Mouse (Mus musculus) inflammation-experienced regulatory T-cells, adult 6 months (primary cell): ENCODE measurements around the gene Ddx28. TPM values are rescaled to one million over a fixed set of nuclear protein-coding genes. Genes with fewer than 3 reads are reported as not detected.

Experiments used
- ATAC-seq: one replicate; pipeline ENCODE4 v1.8.0; 2017
- polyA plus RNA-seq, 3 experiments: library from polyadenylated mRNA; unstranded; fragments of 100-300 nt; shearing (Covaris generic); gene quantifications; one replicate each; pipeline ENCODE4 v1.2.1; 2017

Ddx28 gene
- polyA plus RNA-seq, 3 experiments from 2014 or later: 9.3 to 15.6 (median 12.3) TPM

- peak; percentile 80 for ATAC-seq
Measured at GRCm38 (mm10) chr8:105965905-105966341, 45.8 kb downstream of the Ddx28 start, which contains the start of gene Slc12a4. Gene Slc12a4 (minus strand): TSS chr8:105966097.

- ATAC-seq: peak; percentile 81
Measured at GRCm38 (mm10) chr8:105965266-105965904, 46.3 kb downstream of the Ddx28 start.

- no peak for ATAC-seq
Measured at GRCm38 (mm10) chr8:105964506-105965265, 47.0 kb downstream of the Ddx28 start.

GRCm38 (mm10) chr8:105961536-105961935 lies 50.1 kb downstream of the Ddx28 start:
- no peak for ATAC-seq

- ATAC-seq: no peak
Measured at GRCm38 (mm10) chr8:105961101-105961500, 50.6 kb downstream of the Ddx28 start.

Other genes starting within 250 kb of the Ddx28 start
- 1 to 10 TPM; 5.3 to 8.7 (median 5.9) TPM for gene Ranbp10, start 184.5 kb downstream of the Ddx28 start, polyA plus RNA-seq
- not detected for gene Tsnaxip1, start 184.2 kb downstream of the Ddx28 start, polyA plus RNA-seq
- 10 to 100 TPM; 13.8 to 22.1 (median 18.4) TPM for gene Cenpt, start 158.6 kb downstream of the Ddx28 start, polyA plus RNA-seq
- gene Thap11, start 156.8 kb downstream of the Ddx28 start, polyA plus RNA-seq: 1 to 10 TPM; 5.5 to 6.7 (median 6.0) TPM
- 10 to 100 TPM; 10.8 to 70.1 (median 13.0) TPM for gene Nutf2, start 151.3 kb downstream of the Ddx28 start, polyA plus RNA-seq
- gene Edc4, start 131.0 kb downstream of the Ddx28 start, polyA plus RNA-seq: 10 to 100 TPM; 28.1 to 41.1 (median 33.9) TPM
- gene Nrn1l, start 118.3 kb downstream of the Ddx28 start, polyA plus RNA-seq: 1 to 10 TPM in 2 of 3 experiments, not detected in 1; 1.2 to 1.8 TPM
- 10 to 100 TPM; 10.0 to 14.4 (median 11.1) TPM for gene Pskh1, start 111.4 kb downstream of the Ddx28 start, polyA plus RNA-seq
- 1 to 10 TPM; 3.0 to 4.1 (median 3.4) TPM for gene Ctrl, start 78.0 kb downstream of the Ddx28 start, polyA plus RNA-seq
- 100 to 1,000 TPM; 368 to 388 (median 373) TPM for gene Psmb10, start 73.4 kb downstream of the Ddx28 start, polyA plus RNA-seq
- under 1 TPM; 0.44 to 0.67 (median 0.45) TPM for gene Lcat, start 68.5 kb downstream of the Ddx28 start, polyA plus RNA-seq
- 1 to 10 TPM; 5.4 to 8.8 (median 6.4) TPM for gene Slc12a4, start 45.8 kb downstream of the Ddx28 start, polyA plus RNA-seq
- gene Dpep3, start 32.5 kb downstream of the Ddx28 start, polyA plus RNA-seq: not detected
- gene Dus2, start 20.5 kb downstream of the Ddx28 start, polyA plus RNA-seq: 10 to 100 TPM; 29.0 to 36.7 (median 32.2) TPM
- gene Dpep2nb, start 5.9 kb downstream of the Ddx28 start, polyA plus RNA-seq: not detected
- 10 to 100 TPM; 35.1 to 41.7 (median 37.1) TPM for gene Nfatc3, start 47.0 kb upstream of the Ddx28 start, polyA plus RNA-seq
- gene Esrp2, start 125.1 kb upstream of the Ddx28 start, polyA plus RNA-seq: under 1 TPM in 2 of 3 experiments, not detected in 1; 0.20 to 0.64 TPM
- gene Pla2g15, start 138.5 kb upstream of the Ddx28 start, polyA plus RNA-seq: 1 to 10 TPM; 4.5 to 6.2 (median 4.7) TPM
- gene Slc7a6, start 157.0 kb upstream of the Ddx28 start, polyA plus RNA-seq: 10 to 100 TPM; 21.0 to 35.6 (median 33.1) TPM
- gene Slc7a6os, start 199.1 kb upstream of the Ddx28 start, polyA plus RNA-seq: 10 to 100 TPM; 20.7 to 26.9 (median 23.1) TPM
- 10 to 100 TPM; 16.6 to 35.3 (median 27.0) TPM for gene Prmt7, start 199.1 kb upstream of the Ddx28 start, polyA plus RNA-seq